Mouse (Mus musculus) MEL (cell line): ENCODE results near the gene Ptpn14.

Experiments used
- CTCF ChIP-seq, 3 experiments: IDR thresholded peaks in 2 of 3; conservative IDR thresholded peaks in 1 of 3; 2 replicates each; pipeline ENCODE4 v1.5.1; 2011 to 2012; ENCODE audit warnings: low read length in 3 of 3, low read depth in 2 of 3, mild to moderate bottlenecking in 2 of 3, improper control_type of control experiment in 1 of 3, inconsistent platforms in 1 of 3, mixed read lengths in 1 of 3, moderate library complexity in 1 of 3; ENCODE audit not compliant: control insufficient read depth in 1 of 3, insufficient read depth in 1 of 3, poor library complexity in 1 of 3, severe bottlenecking in 1 of 3
- E2F4 ChIP-seq: IDR thresholded peaks from 2 replicates; pipeline ENCODE4 v1.6.1; 2011; ENCODE audit warnings: low read depth, low read length, improper control_type of control experiment, borderline replicate concordance
- ELF1 ChIP-seq: IDR thresholded peaks from 2 replicates; pipeline ENCODE4 v1.6.1; 2014; ENCODE audit warnings: low read depth, mild to moderate bottlenecking, inconsistent platforms, low read length, improper control_type of control experiment, moderate library complexity
- EP300 ChIP-seq, 2 experiments: IDR thresholded peaks; 2 replicates each; pipeline ENCODE4 v1.6.1; 2011; ENCODE audit warnings: improper control_type of control experiment in 2 of 2, low read length in 2 of 2, low read depth in 1 of 2, mild to moderate bottlenecking in 1 of 2
- GABPA ChIP-seq: IDR thresholded peaks from 2 replicates; pipeline ENCODE4 v1.6.1; 2012; ENCODE audit warnings: low read depth, mild to moderate bottlenecking, inconsistent platforms, low read length, improper control_type of control experiment, moderate library complexity
- GATA1 ChIP-seq: IDR thresholded peaks from 2 replicates; pipeline ENCODE4 v1.6.1; 2011; ENCODE audit warnings: low read depth, low read length, improper control_type of control experiment
- HCFC1 ChIP-seq: IDR thresholded peaks from 2 replicates; pipeline ENCODE4 v1.6.1; 2012; ENCODE audit warnings: low read depth, mild to moderate bottlenecking, inconsistent platforms, low read length, improper control_type of control experiment, moderate library complexity
- POLR2A ChIP-seq, 2 experiments: IDR thresholded peaks; 2 replicates each; pipeline ENCODE4 v1.6.1; 2011 to 2012; ENCODE audit warnings: low read length in 2 of 2, mild to moderate bottlenecking in 2 of 2, control low read depth in 1 of 2, improper control_type of control experiment in 1 of 2, low read depth in 1 of 2, moderate library complexity in 1 of 2; ENCODE audit not compliant: control insufficient read depth in 1 of 2, insufficient read depth in 1 of 2, poor library complexity in 1 of 2
- POLR2AphosphoS2 ChIP-seq: IDR thresholded peaks from 2 replicates; pipeline ENCODE4 v1.6.1; 2011; ENCODE audit warnings: low read length, improper control_type of control experiment
- RCOR1 ChIP-seq: IDR thresholded peaks from 2 replicates; pipeline ENCODE4 v1.6.1; 2012; ENCODE audit warnings: low read depth, mild to moderate bottlenecking, inconsistent platforms, low read length, improper control_type of control experiment
- TCF12 ChIP-seq: IDR thresholded peaks from 2 replicates; pipeline ENCODE4 v1.6.1; 2014; ENCODE audit warnings: low read depth, mild to moderate bottlenecking, inconsistent platforms, low read length, improper control_type of control experiment, moderate library complexity

GRCm38 (mm10) chr1:189873591-189873990, 145.5 kb downstream of the Ptpn14 start:
- TF ChIP-seq CTCF (IDR thresholded peaks at IDR 0.05 in 2 of 3, conservative IDR thresholded peaks at IDR 0.05 in 1 of 3; ENCODE audit: control insufficient read depth in 1 of 3, insufficient read depth in 1 of 3, low read depth in 2 of 3, low read length in 3 of 3, poor library complexity in 1 of 3, severe bottlenecking in 1 of 3) (no peak), POLR2AphosphoS2 (no peak), E2F4 (no peak), HCFC1 (no peak), GABPA (no peak), EP300 (IDR thresholded peaks at IDR 0.05; ENCODE audit: low read depth in 1 of 2, low read length in 2 of 2) (no peak), ELF1 (no peak), TCF12 (no peak), RCOR1 (no peak), GATA1 (no peak), POLR2A (IDR thresholded peaks at IDR 0.05; ENCODE audit: control insufficient read depth in 1 of 2, insufficient read depth in 1 of 2, low read depth in 1 of 2, low read length in 2 of 2, poor library complexity in 1 of 2) (no peak)
